Mouse (Mus musculus) adrenal gland, adult 2 months (tissue): ENCODE results near the gene Stard13. TPM values are rescaled to one million over a fixed set of nuclear protein-coding genes. Genes with fewer than 3 reads are reported as not detected.

Experiments used
- DNase-seq: peaks from one replicate; pipeline ENCODE4 v3.0.0; 2021
- polyA plus RNA-seq: library from polyadenylated mRNA; depleted of rRNA; stranded (reverse); fragments of >200 nt; gene quantifications from 2 replicates; pipeline ENCODE4 v1.2.3, GENCODE M21; 2012
- total RNA-seq, 2 experiments: library from RNA; stranded (reverse); gene quantifications; 2 replicates each; pipeline ENCODE4 v1.2.3; 2021

The Stard13 gene
- total and polyA plus RNA-seq, 3 experiments: 5.0 to 20.4 (median 11.3) TPM

DNA sequence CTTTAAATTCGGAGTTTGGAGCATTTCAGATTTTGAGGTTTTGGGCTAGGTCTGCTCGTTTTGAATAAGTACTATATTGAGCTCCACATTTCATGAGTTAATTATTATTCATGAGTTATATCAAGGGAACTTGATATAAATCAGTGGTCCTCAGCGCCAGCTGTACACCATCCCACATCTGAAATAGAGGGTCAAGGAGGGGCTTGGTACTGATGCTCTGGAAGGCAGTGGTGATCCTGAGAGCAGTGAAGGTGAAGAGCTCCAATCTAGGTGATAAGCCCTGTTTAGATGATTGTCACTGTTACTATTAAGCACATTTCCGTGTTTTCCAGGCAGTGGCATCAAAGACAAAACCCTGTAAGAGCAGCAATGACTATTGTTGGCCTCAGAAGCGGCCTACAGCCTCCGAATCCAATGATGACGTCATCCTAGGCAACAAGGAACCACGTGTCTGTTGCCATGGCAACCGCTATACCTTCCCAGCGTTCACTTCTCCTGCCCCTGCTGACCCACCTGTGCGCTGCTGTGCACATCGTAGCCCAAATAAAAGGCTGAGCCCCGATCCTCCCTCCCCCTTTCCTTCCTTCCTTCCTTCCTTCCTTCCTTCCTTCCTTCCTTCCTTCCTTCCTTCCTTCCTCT lies 5.2 kb downstream of the Stard13 start:
- no peak for DNase-seq

DNA sequence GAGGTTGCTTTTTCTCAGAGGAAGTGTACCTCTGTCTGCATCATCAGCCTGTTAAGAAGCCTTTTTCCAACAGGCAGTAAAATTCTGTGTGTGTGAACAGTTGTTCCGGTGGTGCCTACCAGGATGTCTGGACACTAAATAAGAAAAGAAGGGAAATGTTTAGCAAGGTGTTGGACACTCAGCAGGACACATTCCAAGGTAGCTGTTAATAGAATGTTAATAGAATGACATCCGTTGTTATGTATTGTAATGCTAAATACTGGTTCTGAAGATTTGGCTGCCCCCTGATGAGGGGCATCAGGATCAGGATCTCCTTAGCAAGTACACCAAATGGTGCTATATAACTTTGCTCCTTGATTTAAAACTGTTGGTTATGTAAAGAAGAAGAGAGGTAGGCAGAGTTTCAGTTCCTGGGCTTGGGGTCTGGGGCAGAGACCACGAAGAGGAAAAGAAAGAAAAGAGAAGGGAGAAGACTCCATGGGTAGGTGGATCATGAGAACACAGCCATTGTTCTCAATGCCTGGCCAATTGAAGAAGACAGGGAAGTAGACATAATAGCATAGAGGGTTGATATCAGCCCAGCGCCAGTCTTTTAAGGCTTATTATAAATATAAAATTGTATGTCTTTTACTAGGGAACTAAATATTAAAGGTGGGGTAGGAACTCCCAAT lies 9.8 kb downstream of the Stard13 start:
- DNase-seq: no peak

DNA sequence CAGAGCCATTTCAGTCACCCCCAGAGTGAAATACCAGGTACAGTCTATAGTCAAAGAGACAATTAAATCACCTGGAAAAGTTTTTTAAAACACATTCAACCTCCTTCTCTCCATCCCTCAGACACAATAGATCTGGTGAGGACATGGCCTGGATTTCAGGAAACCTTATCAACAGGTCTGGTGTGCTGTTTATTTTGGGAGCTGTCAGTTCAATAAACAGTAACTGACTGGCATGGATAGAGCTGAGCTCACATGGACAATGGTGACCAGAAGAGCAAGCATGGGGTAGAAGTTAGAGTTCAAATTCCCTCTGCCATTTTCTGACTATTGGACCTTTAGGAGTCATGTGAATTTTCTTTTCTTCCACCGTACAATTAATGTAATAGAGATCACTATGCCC lies 10.8 kb downstream of the Stard13 start:
- no peak for DNase-seq

DNA sequence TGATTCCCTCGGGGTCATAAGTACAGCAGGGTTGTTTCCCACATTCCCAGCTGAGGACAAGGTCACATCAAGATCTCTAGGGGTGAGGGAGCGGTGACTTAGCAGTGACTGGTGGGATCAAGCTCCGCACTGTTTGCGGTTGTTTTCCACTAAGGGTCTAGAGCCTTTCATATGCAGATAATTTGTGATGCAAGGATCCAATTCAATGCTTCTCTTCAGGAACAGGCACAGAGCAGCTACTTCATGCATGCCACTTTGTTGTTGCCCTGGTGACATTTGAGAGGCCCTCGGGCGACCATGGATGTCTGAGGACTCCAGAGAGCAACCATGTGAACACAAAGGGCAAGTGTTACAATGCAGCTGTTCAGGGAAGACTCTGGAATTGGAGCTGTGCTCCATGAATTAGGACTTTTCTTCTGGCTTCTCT lies 14.9 kb downstream of the Stard13 start:
- DNase-seq: no peak

DNA sequence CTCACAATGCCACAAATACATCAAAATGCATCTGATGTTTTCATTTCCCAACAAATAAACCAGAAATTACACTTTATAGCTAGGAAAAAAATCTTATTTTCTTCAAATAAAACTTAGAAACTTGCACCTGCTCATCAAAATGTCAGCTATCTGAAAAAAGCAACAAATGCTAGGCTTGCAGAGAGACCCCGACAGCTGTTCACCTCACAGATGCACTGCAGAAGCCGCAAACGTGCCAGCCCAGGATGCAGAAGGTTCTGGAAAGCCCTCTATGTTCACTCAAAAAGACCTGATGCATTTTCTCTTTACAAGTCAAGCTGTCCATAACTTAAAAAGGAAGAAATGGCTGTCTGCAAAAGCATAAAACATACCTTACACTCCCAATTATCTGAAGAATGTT lies 20.5 kb downstream of the Stard13 start:
- no peak for DNase-seq

DNA sequence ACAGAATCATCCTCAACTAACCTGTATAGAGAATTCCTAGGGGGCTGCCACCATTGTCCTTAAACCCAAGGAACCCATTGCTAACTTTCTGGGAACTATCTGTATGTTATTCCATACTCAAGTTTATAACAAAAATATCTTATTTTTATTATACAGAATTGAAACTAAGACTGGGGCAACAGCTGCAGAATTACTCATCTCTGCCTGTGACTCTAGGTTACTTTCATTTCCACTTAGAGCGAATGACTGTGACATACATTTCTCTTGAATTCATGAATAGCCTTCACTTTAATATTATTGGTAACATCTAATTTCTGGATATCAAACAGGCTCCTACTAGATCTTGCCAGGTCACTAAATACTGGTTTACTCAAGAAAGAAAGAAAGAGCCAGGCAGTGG lies 22.8 kb downstream of the Stard13 start:
- DNase-seq: no peak

DNA sequence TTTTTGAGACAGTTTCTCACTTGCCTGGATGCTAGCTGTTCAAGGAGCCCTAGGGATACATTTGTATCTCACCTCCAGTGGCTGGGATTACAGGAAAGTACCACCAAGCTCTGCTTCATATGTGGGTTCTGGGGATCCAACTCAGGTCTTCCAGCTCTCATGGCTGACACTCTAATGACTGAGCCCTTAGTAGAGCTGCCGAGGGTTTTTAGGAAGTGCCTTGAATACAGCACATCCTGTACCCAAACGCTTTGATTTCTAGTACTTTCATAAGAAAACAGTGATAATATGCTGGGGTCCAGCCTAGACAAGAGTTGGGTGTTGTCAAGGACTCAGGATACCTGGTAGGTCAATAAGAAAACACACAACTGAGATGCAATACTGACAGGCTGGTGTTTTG lies 23.6 kb downstream of the Stard13 start:
- no peak for DNase-seq

DNA sequence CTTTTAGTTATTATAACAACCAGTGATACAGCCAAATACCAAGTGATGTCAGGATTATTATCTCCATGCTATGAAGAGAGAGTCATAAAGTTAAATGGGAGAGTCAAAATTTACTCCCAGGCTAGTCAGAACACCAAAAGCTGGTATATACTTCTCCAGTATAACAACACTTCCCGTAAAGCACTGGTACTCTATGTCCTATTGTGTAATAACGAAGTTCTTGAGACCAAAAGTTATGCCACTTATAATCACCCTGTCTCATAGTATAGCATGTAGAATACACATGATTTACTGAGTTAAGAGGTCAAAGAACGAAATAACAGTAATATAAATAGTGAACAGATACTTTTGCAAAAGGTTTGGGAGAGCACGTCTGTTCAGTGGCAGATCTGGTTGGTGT lies 28.6 kb downstream of the Stard13 start:
- no peak for DNase-seq

DNA sequence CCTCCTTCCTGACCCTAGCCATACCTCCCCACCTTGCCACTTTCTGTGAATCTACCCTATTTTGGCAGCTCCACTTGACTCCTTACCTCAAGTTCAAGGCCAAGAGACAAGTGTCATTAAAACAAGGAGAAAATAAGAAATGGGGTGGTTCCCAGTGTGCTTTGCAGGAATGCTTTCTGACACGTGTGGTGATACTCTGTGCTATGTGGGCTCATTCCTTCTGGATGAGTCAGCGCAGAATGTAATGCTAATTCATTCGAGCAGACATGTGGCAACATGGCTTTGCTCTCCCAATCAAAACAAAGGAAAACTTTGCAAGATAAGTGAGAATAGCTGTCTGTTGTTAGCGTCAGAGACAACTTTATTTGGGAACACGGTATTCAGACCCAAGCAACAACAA lies 30.7 kb downstream of the Stard13 start:
- peak; percentile 31 for DNase-seq

DNA sequence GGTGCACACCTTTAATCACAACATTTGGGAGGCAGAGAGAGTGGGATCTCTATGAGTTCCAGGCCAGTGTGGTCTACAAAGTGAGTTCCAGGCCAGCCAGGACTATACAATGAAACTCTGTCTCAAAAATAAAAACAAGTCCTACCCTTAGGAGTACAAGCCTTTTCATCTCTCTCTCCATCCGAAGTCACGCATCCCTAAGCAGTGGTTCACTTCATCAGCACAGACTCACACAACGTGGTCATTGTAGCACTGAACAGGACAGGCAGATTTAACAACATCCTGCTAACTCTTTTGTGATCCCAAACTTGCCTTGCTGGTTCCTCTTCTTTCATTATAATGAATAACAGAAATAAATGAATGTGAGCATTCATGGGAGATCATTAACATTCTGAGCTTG lies 32.4 kb downstream of the Stard13 start:
- no peak for DNase-seq

DNA sequence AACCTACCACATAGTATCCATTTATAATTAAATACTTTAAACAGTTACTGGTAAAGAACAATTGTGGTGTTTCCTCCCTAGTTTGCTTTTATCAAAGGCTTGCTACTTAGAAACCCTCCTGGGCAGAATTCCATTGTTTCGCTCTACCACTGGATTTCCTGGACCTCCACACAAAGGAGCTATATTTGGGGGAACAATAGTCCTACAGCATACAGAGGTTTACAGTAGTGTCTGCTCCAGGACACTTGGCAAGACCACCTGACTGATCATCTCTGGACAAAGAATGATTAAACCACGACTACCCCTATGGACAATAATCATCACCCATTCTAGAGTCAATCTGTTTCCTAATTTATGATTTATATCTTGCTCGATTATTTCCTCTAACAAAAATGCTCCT lies 34.4 kb downstream of the Stard13 start:
- DNase-seq: no peak

DNA sequence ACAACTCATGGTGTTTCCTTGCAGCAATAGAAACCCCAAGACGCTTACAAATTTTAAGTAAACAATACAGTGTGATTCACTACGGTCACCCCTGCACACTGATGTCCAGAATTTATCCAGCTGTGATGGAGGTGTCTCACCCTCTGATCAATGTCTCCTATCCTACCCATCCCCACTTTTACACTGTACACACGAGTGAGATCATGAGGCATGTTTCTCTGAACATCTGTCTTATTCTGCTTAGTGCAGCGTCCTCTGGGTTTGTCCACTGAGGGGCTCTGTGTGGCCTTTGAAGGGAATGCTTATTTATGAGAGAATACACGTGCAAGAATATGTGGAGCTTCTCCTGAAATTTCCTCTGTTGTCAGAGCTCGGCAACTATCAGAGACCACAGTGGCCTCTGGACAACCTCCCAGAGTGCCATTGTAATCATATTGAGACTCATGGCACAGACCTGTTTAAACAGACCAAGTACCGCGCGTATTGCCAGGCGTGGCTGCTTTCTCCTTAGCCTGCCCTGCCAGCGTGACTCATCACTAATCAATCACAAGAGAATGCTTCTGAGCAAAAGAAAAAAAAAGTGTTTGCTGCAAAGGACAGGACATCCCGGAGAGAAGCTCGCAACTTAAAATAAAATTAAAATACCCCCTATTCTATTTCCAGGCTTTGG lies 36.9 kb downstream of the Stard13 start:
- peak; percentile 71 for DNase-seq

DNA sequence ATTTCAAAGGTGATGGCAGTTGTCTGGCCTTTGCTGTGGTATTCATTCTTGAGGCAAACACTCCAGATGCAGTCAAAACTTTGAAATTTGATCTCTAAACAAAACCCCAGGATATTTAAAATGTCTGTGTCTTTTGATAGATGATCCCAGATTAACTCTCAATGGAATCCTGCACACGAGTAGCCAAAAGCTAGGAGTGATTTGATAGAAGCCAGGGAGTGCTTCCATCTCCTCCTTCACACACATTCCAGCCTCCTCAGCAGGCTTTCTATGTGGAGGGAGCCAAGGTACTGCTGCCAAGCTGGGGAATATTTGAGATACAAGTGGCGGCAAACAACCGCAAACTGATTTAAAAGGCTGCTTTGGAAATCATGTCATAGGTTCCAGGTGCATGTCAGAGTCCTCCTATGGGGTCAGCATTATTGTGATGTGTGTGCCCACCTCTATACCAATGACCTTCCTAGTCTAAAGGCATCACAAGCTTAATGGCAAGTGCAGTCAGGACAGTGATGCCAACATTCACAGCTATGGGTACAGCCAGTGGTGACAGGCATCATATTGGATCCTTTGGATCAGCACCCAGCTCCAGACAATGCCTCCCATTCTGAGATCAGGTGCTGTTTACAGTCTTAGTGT lies 39.6 kb downstream of the Stard13 start:
- no peak for DNase-seq

DNA sequence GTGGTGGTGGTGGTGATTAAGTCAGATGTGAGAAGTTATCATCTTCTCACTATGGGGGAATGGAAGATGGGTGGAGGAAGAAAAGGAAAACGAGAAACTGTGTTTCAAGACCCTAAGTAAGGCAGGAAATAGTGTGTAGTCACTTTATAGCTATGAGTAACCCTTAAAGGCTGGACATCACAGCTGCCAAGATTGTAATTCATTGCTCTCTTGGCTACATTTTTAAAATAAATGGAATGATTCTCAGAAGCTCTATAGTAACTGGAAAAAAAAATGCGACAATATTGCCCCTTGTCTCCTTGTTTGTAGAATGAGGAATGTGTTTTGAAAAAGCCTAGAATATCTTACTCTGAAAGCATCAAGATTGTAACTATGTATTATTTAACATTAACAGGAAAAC lies 41.4 kb downstream of the Stard13 start:
- no peak for DNase-seq

DNA sequence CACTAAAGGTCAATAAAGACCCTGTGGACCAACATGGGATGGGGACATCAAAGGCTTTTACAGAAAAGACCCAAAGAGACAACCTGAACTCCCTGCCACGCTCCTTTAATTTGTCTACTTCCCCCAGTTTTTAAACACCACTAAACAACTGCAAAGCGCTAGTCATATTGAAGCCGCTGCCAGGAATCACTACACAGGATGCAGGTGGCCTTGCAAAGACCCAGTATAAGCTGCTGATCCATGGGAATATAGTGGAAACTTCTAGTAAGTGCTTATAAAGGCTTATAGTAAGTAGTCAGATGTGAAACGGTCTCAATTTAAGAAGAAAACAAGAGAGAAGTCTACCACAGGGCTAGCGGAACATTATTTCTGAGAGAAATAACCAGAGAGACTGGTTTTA lies 42.9 kb downstream of the Stard13 start:
- no peak for DNase-seq

DNA sequence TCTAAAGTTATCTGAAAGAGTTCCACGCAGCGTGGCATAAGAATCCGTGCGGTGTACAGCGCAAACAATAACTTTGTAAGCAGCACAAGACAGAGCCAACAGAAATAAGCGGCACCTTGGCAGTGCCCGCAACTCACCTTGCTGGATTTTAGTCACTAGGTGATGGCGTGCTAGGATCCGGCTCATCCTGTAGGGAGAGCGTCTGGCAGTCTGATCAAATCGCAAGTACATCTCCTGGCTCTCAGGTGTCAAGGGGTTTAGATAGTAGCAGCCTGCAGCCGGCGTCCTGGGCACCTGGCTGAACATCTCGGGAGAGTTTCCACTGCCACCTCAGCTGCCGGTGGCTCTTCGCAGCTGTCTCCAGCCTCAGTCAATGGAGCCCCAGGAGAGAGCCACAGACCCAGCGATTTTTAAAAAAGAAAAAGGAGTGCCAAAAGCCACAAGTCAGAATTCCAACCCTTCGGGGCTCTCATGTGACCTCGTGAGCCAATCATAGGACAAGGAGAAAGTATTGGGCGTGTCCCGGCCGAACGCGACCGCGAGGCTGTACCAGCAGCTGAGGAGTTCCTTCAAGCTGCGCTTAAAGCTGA lies 43.8 kb downstream of the Stard13 start:
- peak; percentile 83 for DNase-seq

DNA sequence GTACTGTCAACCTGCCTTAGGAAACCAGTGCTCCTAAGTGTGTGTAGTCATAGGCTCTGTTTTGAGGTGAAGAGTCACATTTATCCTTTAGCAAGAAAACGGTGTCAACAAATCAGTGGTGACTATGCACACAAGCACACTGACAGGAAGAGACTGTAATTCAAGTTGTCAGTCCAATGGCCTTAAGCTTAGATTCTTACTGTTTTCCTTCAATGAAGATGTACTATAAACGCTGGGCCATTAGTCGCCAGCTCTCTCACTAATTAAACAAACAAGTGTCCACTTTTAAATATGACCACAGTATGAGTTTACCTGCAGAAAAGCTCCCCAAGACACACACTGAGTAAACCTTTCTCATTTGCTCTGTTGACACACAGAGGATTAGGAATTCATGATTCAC lies 44.3 kb downstream of the Stard13 start:
- peak; percentile 25 for DNase-seq

DNA sequence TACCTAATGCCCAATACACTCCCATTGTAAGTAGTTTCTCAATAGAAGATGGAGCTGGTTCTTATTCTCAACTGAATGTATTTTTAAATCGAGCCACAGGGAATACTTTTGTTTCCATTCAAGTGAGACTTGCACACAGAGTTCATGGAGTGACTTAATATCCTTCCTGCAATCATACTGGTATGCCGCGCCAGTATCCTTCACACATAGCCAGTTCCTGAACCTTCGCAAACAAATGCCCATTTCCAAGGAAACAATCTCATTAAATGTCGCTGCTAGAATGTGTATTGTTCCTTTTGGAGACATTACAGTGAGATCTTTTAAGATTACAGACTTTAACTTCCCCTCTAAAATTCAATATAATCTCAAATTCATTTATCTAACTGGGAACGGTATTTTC lies 45.0 kb downstream of the Stard13 start:
- DNase-seq: no peak

DNA sequence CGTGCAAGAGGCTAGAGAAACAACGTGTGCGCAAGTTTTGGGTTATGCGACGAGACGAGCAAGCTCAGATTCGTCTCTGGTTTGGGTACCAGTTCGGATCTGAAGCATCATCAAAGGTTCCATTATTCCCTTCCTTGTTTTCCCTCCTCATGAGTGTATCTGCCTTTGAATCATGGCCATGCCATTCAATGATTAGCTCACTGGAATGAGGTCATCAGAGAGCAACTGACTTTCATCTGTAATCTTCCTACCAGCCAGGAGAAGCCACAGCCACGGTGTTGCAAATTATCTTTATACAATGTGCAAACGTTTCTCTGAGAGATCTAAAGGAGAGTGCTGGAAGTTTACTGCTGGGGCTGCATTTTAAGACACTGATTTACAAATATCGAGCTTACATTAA lies 46.3 kb downstream of the Stard13 start:
- DNase-seq: no peak

DNA sequence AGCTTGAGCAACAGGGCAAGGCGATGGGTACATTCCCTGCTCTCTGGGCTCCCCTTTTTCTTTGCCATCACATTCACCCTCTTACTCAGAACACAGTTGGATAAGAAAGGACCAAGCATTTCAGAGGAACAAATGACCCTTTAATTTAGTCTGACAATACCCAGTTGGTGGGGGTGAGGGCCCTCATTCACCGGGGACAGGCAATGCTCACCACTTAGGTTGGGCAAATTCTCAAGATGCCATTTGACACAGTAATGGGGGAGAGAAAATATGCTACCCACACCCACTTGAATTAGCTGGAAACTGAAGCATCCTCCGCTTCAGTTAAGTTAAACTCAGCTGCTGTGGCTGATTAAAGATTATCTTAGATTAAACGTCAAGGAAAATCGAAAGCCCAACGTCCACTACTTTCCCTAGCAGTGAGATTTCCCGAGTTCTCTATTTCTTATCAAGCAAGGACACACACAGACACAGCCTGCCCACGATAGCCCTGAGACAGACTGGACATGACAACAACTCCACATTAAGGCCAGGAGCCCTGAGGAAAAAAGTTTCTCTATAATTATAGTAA lies 48.3 kb downstream of the Stard13 start:
- no peak for DNase-seq

DNA sequence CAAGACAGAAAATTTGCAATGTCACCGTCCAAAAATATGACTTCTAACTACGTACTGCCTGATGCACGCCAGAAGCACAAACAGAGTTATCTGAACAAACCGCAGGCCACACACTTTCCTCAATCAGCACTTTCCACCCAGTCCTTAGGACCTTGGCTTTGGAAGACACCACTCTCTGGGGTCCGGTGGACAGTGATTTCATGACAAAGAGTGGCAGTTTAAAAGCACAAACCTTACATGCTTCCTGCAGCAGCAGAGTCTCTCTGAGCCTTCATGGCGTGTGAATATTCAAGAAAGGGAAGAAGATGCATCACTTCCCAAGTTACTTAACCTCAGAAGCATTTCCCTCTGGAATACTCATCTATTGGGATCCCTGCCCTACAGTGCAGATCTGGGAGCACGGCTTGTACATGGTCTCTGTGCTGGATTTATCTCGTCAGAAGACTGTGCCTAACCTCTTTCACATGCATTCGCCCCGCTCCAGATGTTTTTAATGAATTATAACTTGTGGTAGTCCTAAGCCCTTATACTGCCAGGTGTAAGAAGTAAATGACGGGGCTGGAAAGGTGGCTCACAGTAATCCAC lies 49.9 kb downstream of the Stard13 start:
- DNase-seq: no peak

DNA sequence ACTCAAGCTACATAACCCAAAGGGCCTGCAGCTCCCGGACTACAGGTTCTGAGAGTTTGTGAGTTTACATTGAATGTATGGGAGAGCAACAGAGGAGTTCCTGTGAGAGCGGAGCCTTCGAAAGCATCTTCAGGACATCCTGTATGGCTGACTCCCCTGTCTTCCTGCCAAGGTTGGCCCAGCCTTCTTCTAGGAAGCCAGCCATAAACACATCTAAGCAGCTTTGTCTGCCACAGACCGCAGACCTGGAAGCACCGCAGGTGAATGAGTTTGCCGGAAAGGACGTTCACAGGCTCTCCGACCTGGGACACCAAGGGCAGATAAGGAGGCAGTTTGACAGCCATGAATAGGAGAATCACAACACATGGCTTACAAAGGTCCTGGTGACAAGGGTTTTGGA lies 52.3 kb downstream of the Stard13 start:
- DNase-seq: no peak
